Mouse (Mus musculus) myocyte (in vitro differentiated cells): ENCODE results near the gene Tox4. TPM values are rescaled to one million over a fixed set of nuclear protein-coding genes. Genes with fewer than 3 reads are reported as not detected.

Experiments
- H3K27me3 ChIP-seq: one replicate; pipeline ENCODE4 v1.6.1; 2011; ENCODE audit not compliant: control insufficient read depth, insufficient read depth, insufficient read length
- H3K36me3 ChIP-seq: one replicate; pipeline ENCODE4 v1.6.1; 2011; ENCODE audit not compliant: control insufficient read depth, insufficient read depth
- H3K4me2 ChIP-seq: one replicate; pipeline ENCODE4 v1.6.1; 2011; ENCODE audit warnings: low read depth, control low read depth
- H3K4me3 ChIP-seq: one replicate; pipeline ENCODE4 v1.5.1; 2011; ENCODE audit warnings: mild to moderate bottlenecking, control low read depth, moderate library complexity
- H3K79me2 ChIP-seq: one replicate; pipeline ENCODE4 v1.6.1; 2011; ENCODE audit not compliant: control insufficient read depth, insufficient read depth
- H3ac ChIP-seq: one replicate; pipeline ENCODE4 v1.6.1; 2011; ENCODE audit not compliant: control insufficient read depth, insufficient read length
- CEBPB ChIP-seq: IDR thresholded peaks from 2 replicates; pipeline ENCODE4 v1.6.1; 2011; ENCODE audit warnings: mild to moderate bottlenecking, moderate library complexity; ENCODE audit not compliant: poor library complexity, insufficient read depth, severe bottlenecking
- E2F4 ChIP-seq: IDR thresholded peaks from one replicate; pipeline ENCODE4 v1.6.1; 2011; ENCODE audit warnings: mild to moderate bottlenecking, control low read depth, moderate library complexity; ENCODE audit not compliant: insufficient read depth
- MAX ChIP-seq: IDR thresholded peaks from one replicate; pipeline ENCODE4 v1.6.1; 2011; ENCODE audit warnings: low read depth, mild to moderate bottlenecking, control low read depth
- MYOD1 ChIP-seq, 3 experiments: IDR thresholded peaks; one replicate each; pipeline ENCODE4 v1.6.1; 2011; ENCODE audit warnings: control low read depth in 2 of 3, low read depth in 2 of 3, mild to moderate bottlenecking in 2 of 3, moderate library complexity in 1 of 3; ENCODE audit not compliant: insufficient read length in 2 of 3, control insufficient read depth in 1 of 3
- MYOG ChIP-seq, 3 experiments: IDR thresholded peaks; one replicate each; pipeline ENCODE4 v1.6.1; 2011; ENCODE audit warnings: control low read depth in 2 of 3, low read depth in 2 of 3, mild to moderate bottlenecking in 2 of 3; ENCODE audit not compliant: insufficient read length in 2 of 3, control insufficient read depth in 1 of 3, insufficient read depth in 1 of 3
- POLR2A ChIP-seq: IDR thresholded peaks from one replicate; pipeline ENCODE4 v1.6.1; 2011; ENCODE audit warnings: low read depth, mild to moderate bottlenecking, control low read depth, moderate library complexity; ENCODE audit not compliant: insufficient read length
- POLR2AphosphoS2 ChIP-seq: IDR thresholded peaks from one replicate; pipeline ENCODE4 v1.6.1; 2011; ENCODE audit warnings: low read depth, control low read depth; ENCODE audit not compliant: insufficient read length
- REST ChIP-seq: IDR thresholded peaks from one replicate; pipeline ENCODE4 v1.6.1; 2011; ENCODE audit warnings: mild to moderate bottlenecking, control low read depth, moderate library complexity; ENCODE audit not compliant: insufficient read depth, insufficient read length
- SRF ChIP-seq: IDR thresholded peaks from one replicate; pipeline ENCODE4 v1.6.1; 2011; ENCODE audit warnings: low read depth; ENCODE audit not compliant: control insufficient read depth, insufficient read length
- TCF12 ChIP-seq: IDR thresholded peaks from one replicate; pipeline ENCODE4 v1.6.1; 2011; ENCODE audit warnings: mild to moderate bottlenecking, control low read depth; ENCODE audit not compliant: poor library complexity, insufficient read depth, severe bottlenecking
- TCF3 ChIP-seq: IDR thresholded peaks from one replicate; pipeline ENCODE4 v1.6.1; 2011; ENCODE audit warnings: low read depth, control low read depth; ENCODE audit not compliant: insufficient read length
- USF1 ChIP-seq: IDR thresholded peaks from one replicate; pipeline ENCODE4 v1.6.1; 2011; ENCODE audit warnings: low read depth, mild to moderate bottlenecking, control low read depth, moderate library complexity
- polyA plus RNA-seq: library from polyadenylated mRNA; unstranded; fragments of >200 nt; fragmentation: generic; extraction: Trizol; gene quantifications from one replicate; pipeline ENCODE4 v1.2.1, GENCODE M21; 2012; ENCODE audit warnings: missing spikeins

Gene Tox4
- polyA plus RNA-seq: 26.8 TPM

GRCm38 (mm10) chr14:52278932-52279746, at the start of gene Tox4, which contains the start of gene Rab2b:
Tox4 (plus strand) TSS chr14:52279146.
Rab2b (minus strand) TSS chr14:52279545.
- H3K36me3 ChIP-seq: peaks cover 9% of the 10 kb centered on the region
- no peaks in the 10 kb centered on the region for H3K27me3 ChIP-seq
- H3K79me2 ChIP-seq: peaks cover 45% of the 10 kb centered on the region
- peak within 1 kb of the TSS; percentile 85 for H3K4me3 ChIP-seq
- peak within 1 kb of the TSS; percentile 39 for H3ac ChIP-seq
- TF ChIP-seq POLR2AphosphoS2 (peak; percentile 95), MYOG (IDR thresholded peaks at IDR 0.05; ENCODE audit: control insufficient read depth in 1 of 3, insufficient read depth in 1 of 3, insufficient read length in 2 of 3, low read depth in 2 of 3) (peak in 2 of 3 experiments; percentile 24 to 70), POLR2A (peak; percentile 94), SRF (peak; percentile 75), MYOD1 (IDR thresholded peaks at IDR 0.05; ENCODE audit: control insufficient read depth in 1 of 3, insufficient read length in 2 of 3, low read depth in 2 of 3) (peak in 2 of 3 experiments; percentile 18 to 19), REST (no peak), USF1 (no peak), CEBPB (no peak)
- peak within 1 kb of the TSS; percentile 88 for H3K4me2 ChIP-seq

- no peaks in the 10 kb centered on the region for H3K27me3 ChIP-seq
- peaks cover 47% of the 10 kb centered on the region for H3K36me3 ChIP-seq
- no peak overlapping the region for H3K4me2 ChIP-seq
- TF ChIP-seq POLR2A (no peak), SRF (no peak), TCF3 (no peak), USF1 (no peak), TCF12 (no peak)
- H3ac ChIP-seq: no peak overlapping the region
- no peak overlapping the region for H3K4me3 ChIP-seq
- H3K79me2 ChIP-seq: no peaks in the 10 kb centered on the region
These were observed 46.7 kb upstream of the Tox4 start for GRCm38 (mm10) chr14:52232249-52232648.

DNA sequence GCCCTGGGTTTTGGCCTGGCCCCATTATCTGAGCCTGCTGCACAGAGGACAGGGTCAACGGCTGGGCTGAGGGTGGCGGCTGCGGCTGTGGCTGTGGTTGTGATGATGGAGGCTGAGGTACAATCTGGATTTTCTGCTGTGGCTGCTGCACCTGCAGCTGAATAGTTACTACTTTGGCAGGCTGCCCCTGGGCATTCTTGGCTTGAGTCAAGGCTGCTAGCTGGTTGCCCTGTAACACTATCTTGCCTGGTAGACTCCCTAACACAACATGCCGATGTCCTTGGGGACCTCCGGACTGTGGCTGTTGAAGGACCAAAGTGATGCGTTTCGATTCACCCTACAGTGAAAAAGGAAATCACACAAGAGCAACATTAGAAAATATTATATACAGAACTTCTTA, 43.8 kb upstream of the Tox4 start:
- H3ac ChIP-seq: no peak overlapping the region
- no peak overlapping the region for H3K4me3 ChIP-seq
- peaks cover 47% of the 10 kb centered on the region for H3K36me3 ChIP-seq
- H3K79me2 ChIP-seq: peaks cover 13% of the 10 kb centered on the region
- no peak overlapping the region for H3K4me2 ChIP-seq
- TF ChIP-seq E2F4: no peak
- TF ChIP-seq MYOG (IDR thresholded peaks at IDR 0.05; ENCODE audit: control insufficient read depth in 1 of 3, insufficient read depth in 1 of 3, insufficient read length in 2 of 3, low read depth in 2 of 3): no peak
- no peak for TF ChIP-seq POLR2A
- TF ChIP-seq MAX: no peak
- TF ChIP-seq REST: no peak
- TF ChIP-seq MYOD1 (IDR thresholded peaks at IDR 0.05; ENCODE audit: control insufficient read depth in 1 of 3, insufficient read length in 2 of 3, low read depth in 2 of 3): no peak
- TF ChIP-seq SRF: no peak
- no peak for TF ChIP-seq POLR2AphosphoS2
- no peak for TF ChIP-seq TCF3
- no peak for TF ChIP-seq CEBPB
- no peaks in the 10 kb centered on the region for H3K27me3 ChIP-seq

DNA sequence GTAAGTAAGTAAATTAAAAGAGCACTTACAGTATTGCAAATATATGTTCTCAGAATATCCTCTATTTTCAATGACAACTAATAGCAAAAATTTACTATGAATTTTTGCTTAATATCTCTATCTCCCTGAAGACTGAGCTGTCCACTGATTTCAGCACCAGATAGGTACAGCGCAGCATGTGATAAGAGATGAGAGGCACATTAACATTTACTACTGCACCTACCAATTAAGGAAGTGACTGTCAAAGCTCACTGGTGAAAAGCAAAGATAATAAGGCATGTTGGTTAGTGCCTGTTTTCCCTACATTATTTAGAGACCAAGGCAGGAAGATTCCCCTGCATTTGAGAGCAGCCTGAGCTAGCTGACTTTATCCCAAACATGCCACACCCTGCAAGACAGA, 42.7 kb upstream of the Tox4 start:
- H3K36me3 ChIP-seq: peaks cover 39% of the 10 kb centered on the region
- TF ChIP-seq TCF12 (no peak), SRF (no peak), MAX (no peak), MYOG (IDR thresholded peaks at IDR 0.05; ENCODE audit: control insufficient read depth in 1 of 3, insufficient read depth in 1 of 3, insufficient read length in 2 of 3, low read depth in 2 of 3) (no peak), CEBPB (no peak), MYOD1 (IDR thresholded peaks at IDR 0.05; ENCODE audit: control insufficient read depth in 1 of 3, insufficient read length in 2 of 3, low read depth in 2 of 3) (no peak), USF1 (no peak)
- peaks cover 23% of the 10 kb centered on the region for H3K79me2 ChIP-seq
- no peaks in the 10 kb centered on the region for H3K27me3 ChIP-seq
- H3K4me3 ChIP-seq: no peak overlapping the region
- H3K4me2 ChIP-seq: no peak overlapping the region
- no peak overlapping the region for H3ac ChIP-seq

GRCm38 (mm10) chr14:52244041-52244689, 34.8 kb upstream of the Tox4 start:
- TF ChIP-seq POLR2A (peak; percentile 79), MAX (no peak), POLR2AphosphoS2 (peak; percentile 77), MYOD1 (IDR thresholded peaks at IDR 0.05; ENCODE audit: control insufficient read depth in 1 of 3, insufficient read length in 2 of 3, low read depth in 2 of 3) (no peak), REST (no peak), E2F4 (peak; percentile 14), TCF12 (no peak), CEBPB (no peak), MYOG (IDR thresholded peaks at IDR 0.05; ENCODE audit: control insufficient read depth in 1 of 3, insufficient read depth in 1 of 3, insufficient read length in 2 of 3, low read depth in 2 of 3) (no peak), SRF (no peak), TCF3 (no peak), USF1 (no peak)

More at GRCm38 (mm10) chr14:52244041-52244689, 34.8 kb upstream of the Tox4 start:
- peak overlapping the region; percentile 55 for H3K4me3 ChIP-seq
- H3ac ChIP-seq: peak overlapping the region; percentile 35
- H3K4me2 ChIP-seq: peak overlapping the region; percentile 93
- peaks cover 87% of the 10 kb centered on the region for H3K79me2 ChIP-seq
- no peaks in the 10 kb centered on the region for H3K27me3 ChIP-seq
- no peaks in the 10 kb centered on the region for H3K36me3 ChIP-seq
